Mouse (Mus musculus): ENCODE measurements around the gene Ptpru. TPM values are rescaled to one million over a fixed set of nuclear protein-coding genes. Genes with fewer than 3 reads are reported as not detected.

Ptpru gene
- polyA plus RNA-seq, 1 experiment from 2014 or later, result 20.8 TPM

DNA sequence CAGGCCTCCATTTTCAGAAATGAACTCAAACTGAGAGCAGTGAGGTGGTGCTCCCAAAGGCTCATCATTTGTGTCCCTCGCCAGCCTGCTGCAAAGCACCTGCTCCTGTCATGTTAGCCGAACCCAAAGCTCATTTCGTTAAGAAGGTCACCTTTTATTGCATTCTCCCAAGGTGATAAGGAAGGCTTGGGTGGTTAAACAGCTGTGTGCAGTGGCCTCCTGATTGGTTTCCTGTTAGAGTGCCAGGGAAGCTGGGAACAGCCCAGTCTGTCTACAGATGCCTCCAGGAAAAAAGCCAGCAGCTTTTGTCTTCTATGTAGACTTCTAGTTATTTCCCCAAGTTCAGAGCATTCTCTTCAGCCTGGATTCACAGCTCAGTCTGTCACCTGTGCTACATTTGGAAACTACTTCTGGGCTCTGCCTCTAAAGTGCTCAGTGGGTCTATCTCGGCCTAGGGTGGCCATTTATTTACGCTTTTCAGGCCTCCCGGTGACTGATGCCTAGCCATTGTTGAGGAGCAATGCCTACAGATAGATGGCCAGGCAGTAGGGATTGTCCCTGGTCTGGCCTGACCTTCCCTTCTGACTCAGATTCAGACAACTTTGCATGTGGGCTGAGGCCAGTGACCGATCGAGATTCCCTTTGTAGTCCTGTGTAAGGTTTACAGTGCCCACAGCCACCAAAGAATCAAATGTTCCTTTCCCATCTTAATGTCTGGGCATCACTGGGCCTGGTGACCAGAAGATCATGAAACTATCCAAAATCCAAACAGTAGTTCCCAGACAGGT is 8.1 kb upstream of the Ptpru start:
- no peak overlapping the region for H3K27ac ChIP-seq (replicated peaks; ENCODE audit: low read depth, low read length)
- H3K4me1 ChIP-seq (ENCODE audit: control insufficient read depth, insufficient read depth, low read length), result peaks cover 6% of the 10 kb centered on the region; the same call in 1 of the 2 replicates
- H3K9ac ChIP-seq (replicated peaks; ENCODE audit: low read length), result no peak overlapping the region
- H3K36me3 ChIP-seq (ENCODE audit: control insufficient read depth, insufficient read depth, low read length), result no peaks in the 10 kb centered on the region
- DNase-seq (no peak), ATAC-seq (ENCODE audit: low FRiP score, low TSS enrichment) (no peak)
- no peaks in the 10 kb centered on the region for H3K9me3 ChIP-seq (ENCODE audit: control insufficient read depth, low read length)
- H3K4me2 ChIP-seq (ENCODE audit: low read length), result no peak overlapping the region
- no peak overlapping the region for H3K4me3 ChIP-seq (replicated peaks; ENCODE audit: low read depth, low read length)
- no peaks in the 10 kb centered on the region for H3K27me3 ChIP-seq (ENCODE audit: control insufficient read depth, insufficient read depth, low read length)
- WGBS, result 86% methylated on average over 8 of the region's 8 CpGs

DNA sequence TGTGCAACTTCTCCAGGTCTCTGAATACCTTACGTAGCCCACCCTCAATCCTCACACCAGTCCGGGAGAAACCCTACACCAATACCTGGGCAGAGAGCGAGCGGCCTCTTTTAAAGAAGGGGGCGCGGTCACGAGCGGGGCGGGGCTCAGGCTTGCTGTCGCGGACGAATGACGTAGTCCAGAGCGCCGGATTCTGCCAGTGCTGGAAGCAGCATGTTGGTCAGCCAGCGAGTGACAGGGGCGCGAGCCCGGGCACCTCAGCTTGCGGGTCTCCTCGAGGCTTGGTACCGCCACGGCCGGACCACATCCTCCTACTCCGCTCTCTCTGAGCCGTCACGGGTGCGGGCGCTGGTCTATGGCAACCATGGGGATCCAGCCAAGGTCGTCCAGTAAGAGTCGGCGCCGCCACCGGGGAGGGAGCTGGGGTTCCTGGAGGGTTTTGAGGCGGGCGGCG is 5.2 kb upstream of the Ptpru start, which contains the start of gene Mecr:
Mecr (plus strand) TSS at position 181 of the 454 bp plus-strand sequence.
- H3K4me3 ChIP-seq (replicated peaks; ENCODE audit: low read depth, low read length), result peak within 1 kb of the TSS; percentile 77
- ATAC-seq (ENCODE audit: low FRiP score, low TSS enrichment), result peak; percentile 87
- no peaks in the 10 kb centered on the region for H3K36me3 ChIP-seq (ENCODE audit: control insufficient read depth, insufficient read depth, low read length)
- no peaks in the 10 kb centered on the region for H3K9me3 ChIP-seq (ENCODE audit: control insufficient read depth, low read length)
- peaks cover 6% of the 10 kb centered on the region; the same call in 1 of the 2 replicates for H3K4me1 ChIP-seq (ENCODE audit: control insufficient read depth, insufficient read depth, low read length)
- peak within 1 kb of the TSS; percentile 65 for H3K9ac ChIP-seq (replicated peaks; ENCODE audit: low read length)
- WGBS, result under 1% methylated on average over 37 of the region's 37 CpGs
- no peak within 1 kb of the TSS for H3K27ac ChIP-seq (replicated peaks; ENCODE audit: low read depth, low read length)
- H3K27me3 ChIP-seq (ENCODE audit: control insufficient read depth, insufficient read depth, low read length), result no peaks in the 10 kb centered on the region; the same call in 1 of the 2 replicates
- H3K4me2 ChIP-seq (ENCODE audit: low read length), result peak within 1 kb of the TSS; percentile 92
- peak; percentile 97 for DNase-seq

DNA sequence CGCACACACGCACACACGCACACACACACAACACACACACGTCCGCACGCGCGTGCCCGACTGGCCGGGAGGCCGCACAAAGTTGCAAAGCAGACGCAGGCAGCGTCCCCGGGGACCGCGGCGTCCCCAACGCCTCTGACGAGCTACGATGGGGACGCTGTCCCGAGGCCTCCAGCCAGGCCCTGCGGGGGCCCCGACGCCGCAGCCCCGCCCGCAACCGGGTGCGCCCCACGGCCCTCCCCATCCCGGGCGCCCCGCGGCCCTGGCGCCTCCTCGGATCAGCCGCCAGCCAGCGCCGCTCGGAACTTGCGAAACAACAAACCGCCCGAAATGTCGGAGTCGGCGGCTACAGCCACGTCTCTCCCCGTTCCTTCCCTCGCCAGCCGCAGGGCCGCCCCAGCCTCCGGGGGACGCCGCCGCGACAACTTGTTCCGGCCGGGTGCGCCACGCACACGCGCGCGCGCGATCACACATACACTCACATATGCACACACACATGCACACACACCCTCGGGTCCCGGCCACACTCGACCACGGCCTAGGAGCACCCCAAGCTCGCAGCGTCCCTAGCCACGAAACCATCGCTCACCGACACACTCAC is 1.1 kb downstream of the Ptpru start:
- Histone ChIP-seq H3K4me2 (ENCODE audit: low read length) (peak overlapping the region; percentile 99), H3K9me3 (ENCODE audit: control insufficient read depth, low read length) (no peaks in the 10 kb centered on the region), H3K4me1 (ENCODE audit: control insufficient read depth, insufficient read depth, low read length) (peaks cover 11% of the 10 kb centered on the region; the same call in 1 of the 2 replicates), H3K27ac (replicated peaks; ENCODE audit: low read depth, low read length) (no peak overlapping the region), H3K27me3 (ENCODE audit: control insufficient read depth, insufficient read depth, low read length) (peaks cover 22% of the 10 kb centered on the region), H3K4me3 (replicated peaks; ENCODE audit: low read depth, low read length) (peak overlapping the region; percentile 59), H3K9ac (replicated peaks; ENCODE audit: low read length) (peak overlapping the region; percentile 68), H3K36me3 (ENCODE audit: control insufficient read depth, insufficient read depth, low read length) (no peaks in the 10 kb centered on the region)
- peak; percentile 28; the same call in 1 of the 2 replicates for ATAC-seq (ENCODE audit: low FRiP score, low TSS enrichment)
- peak; percentile 73 for DNase-seq
- under 1% methylated on average over 74 of the region's 76 CpGs for WGBS

DNA sequence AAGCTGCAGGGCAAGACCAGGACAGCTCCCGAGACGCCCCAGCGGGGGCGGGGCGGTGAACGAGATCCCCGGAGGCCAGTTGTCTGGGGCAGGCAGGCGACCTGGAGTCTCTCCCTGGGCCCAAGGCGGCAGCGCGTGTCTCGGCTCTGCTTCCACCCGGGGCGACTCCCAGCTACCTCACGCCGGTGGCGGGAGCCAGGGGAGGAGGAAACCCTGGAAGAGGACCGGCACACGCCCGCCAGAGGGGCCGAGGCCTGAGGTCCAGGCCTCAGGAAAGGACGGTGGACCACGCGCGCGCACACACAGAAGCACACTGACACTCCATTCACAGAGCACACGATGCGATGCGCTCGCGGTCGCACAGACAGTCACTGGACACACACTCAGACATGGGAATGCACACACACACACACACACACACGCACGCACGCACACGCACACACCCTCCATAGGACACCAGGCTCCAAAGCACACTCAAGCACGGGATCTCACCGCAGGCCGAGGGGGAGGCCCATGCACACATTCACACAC is 1.7 kb downstream of the Ptpru start:
- DNase-seq (peak; percentile 53), ATAC-seq (ENCODE audit: low FRiP score, low TSS enrichment) (no peak)
- H3K4me2 ChIP-seq (ENCODE audit: low read length), result peak overlapping the region; percentile 99
- WGBS, result under 1% methylated on average over 39 of the region's 39 CpGs
- peak overlapping the region; percentile 59 for H3K4me3 ChIP-seq (replicated peaks; ENCODE audit: low read depth, low read length)
- peak overlapping the region; percentile 68 for H3K9ac ChIP-seq (replicated peaks; ENCODE audit: low read length)
- H3K9me3 ChIP-seq (ENCODE audit: control insufficient read depth, low read length), result no peaks in the 10 kb centered on the region
- H3K27me3 ChIP-seq (ENCODE audit: control insufficient read depth, insufficient read depth, low read length), result peaks cover 22% of the 10 kb centered on the region
- no peak overlapping the region for H3K27ac ChIP-seq (replicated peaks; ENCODE audit: low read depth, low read length)
- H3K36me3 ChIP-seq (ENCODE audit: control insufficient read depth, insufficient read depth, low read length), result no peaks in the 10 kb centered on the region
- H3K4me1 ChIP-seq (ENCODE audit: control insufficient read depth, insufficient read depth, low read length), result peaks cover 11% of the 10 kb centered on the region; the same call in 1 of the 2 replicates

DNA sequence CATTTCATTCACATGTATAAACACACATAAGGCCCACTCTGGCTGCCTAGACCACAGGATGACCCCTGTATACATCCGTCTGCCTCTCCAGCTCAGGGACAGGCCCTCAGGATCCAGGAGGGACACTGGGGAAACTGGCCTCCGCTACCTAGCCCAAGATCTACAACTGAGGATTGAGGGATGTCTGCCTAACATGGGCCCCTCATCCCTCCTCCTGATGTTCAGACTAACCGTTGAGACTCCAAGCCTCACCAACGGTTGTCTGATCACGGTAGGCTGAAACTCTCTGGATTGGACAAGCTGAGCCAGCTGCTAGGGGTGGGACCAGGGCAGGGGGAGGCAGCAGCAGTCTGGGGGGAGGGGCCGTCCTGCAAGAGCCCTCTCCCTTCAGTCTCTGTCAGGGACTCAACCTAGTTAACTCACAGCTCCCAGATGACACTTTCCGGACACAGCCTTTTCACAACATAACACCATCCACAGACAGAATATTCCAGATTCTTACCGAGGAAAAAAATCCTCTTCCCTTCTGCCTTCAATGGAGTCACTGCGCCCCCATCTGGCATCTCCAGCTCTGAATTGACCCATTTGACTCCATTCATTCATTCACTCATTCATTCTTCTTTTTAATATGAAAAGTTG is 4.0 kb downstream of the Ptpru start:
- DNase-seq, result peak; percentile 70

DNA sequence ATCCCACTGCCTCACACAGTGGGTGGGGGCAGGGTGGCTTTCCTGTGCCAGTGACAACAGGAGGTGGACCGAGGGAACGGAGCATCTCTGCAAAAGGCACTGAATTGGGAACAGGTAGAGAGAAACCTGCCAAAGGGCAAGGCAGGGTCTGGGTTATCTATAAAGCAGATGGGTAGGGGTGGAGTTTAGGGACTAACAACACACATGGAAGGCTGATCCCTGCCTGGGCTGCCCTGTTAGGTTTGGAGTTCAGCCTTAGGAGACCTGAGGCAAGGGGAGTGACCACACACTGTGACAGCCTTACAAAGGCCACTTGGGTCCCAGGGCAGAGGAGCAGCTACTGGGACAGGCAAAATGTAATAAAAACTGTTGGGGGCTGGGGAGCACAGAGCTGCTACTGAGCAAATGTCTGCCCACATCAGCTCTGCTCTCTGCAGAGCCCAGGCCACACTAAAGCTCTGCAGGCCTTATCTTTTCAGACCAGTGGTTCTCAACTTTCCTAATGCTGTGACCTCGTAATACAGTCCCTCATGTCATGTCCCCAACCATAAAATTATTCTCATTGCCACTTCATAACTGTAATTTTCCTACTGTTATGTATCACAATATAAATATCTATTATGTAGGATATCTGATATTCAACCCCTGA is 5.2 kb downstream of the Ptpru start:
- Histone ChIP-seq H3K9ac (replicated peaks; ENCODE audit: low read length) (no peak overlapping the region), H3K4me2 (ENCODE audit: low read length) (no peak overlapping the region), H3K36me3 (ENCODE audit: control insufficient read depth, insufficient read depth, low read length) (no peaks in the 10 kb centered on the region), H3K9me3 (ENCODE audit: control insufficient read depth, low read length) (no peaks in the 10 kb centered on the region), H3K27me3 (ENCODE audit: control insufficient read depth, insufficient read depth, low read length) (peaks cover 22% of the 10 kb centered on the region), H3K27ac (replicated peaks; ENCODE audit: low read depth, low read length) (no peak overlapping the region), H3K4me1 (ENCODE audit: control insufficient read depth, insufficient read depth, low read length) (peaks cover 11% of the 10 kb centered on the region; the same call in 1 of the 2 replicates), H3K4me3 (replicated peaks; ENCODE audit: low read depth, low read length) (no peak overlapping the region)
- no peak for DNase-seq
- ATAC-seq (ENCODE audit: low FRiP score, low TSS enrichment), result no peak
- WGBS, result 78% methylated on average over 3 of the region's 3 CpGs

More for the DNA sequence above, 4.0 kb downstream of the Ptpru start:
- H3K4me2 ChIP-seq (ENCODE audit: low read length), result no peak overlapping the region
- H3K9me3 ChIP-seq (ENCODE audit: control insufficient read depth, low read length), result no peaks in the 10 kb centered on the region
- WGBS, result 25% methylated on average over 9 of the region's 9 CpGs
- no peaks in the 10 kb centered on the region for H3K36me3 ChIP-seq (ENCODE audit: control insufficient read depth, insufficient read depth, low read length)
- H3K4me3 ChIP-seq (replicated peaks; ENCODE audit: low read depth, low read length), result no peak overlapping the region
- no peak for ATAC-seq (ENCODE audit: low FRiP score, low TSS enrichment)
- H3K9ac ChIP-seq (replicated peaks; ENCODE audit: low read length), result no peak overlapping the region
- peaks cover 22% of the 10 kb centered on the region for H3K27me3 ChIP-seq (ENCODE audit: control insufficient read depth, insufficient read depth, low read length)
- peaks cover 11% of the 10 kb centered on the region; the same call in 1 of the 2 replicates for H3K4me1 ChIP-seq (ENCODE audit: control insufficient read depth, insufficient read depth, low read length)
- no peak overlapping the region for H3K27ac ChIP-seq (replicated peaks; ENCODE audit: low read depth, low read length)

DNA sequence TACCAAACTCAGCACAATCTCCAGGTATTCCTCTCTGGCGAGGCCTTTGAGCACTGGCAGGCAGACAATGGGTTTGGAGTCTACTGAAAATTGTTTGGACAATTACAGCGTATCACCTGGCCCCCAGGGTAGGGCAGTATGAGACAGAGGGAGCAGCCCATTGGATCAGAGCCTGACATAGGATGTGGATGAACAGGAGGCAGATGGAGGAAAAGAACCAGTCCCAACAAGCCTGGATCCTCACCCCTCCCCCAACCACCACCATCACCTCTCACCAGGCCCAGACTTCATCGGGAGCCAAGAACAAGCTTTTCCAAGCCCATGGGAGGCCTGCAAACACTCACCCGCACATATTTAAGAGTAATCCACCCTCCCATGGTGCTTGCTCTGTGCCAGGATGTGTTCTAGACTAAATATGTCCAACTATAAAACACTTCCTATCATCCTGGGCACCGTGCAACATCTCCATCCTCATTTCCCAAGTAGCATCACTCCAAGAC is 6.5 kb downstream of the Ptpru start:
- Histone ChIP-seq H3K4me1 (ENCODE audit: control insufficient read depth, insufficient read depth, low read length) (peaks cover 18% of the 10 kb centered on the region), H3K9ac (replicated peaks; ENCODE audit: low read length) (no peak overlapping the region), H3K27ac (replicated peaks; ENCODE audit: low read depth, low read length) (no peak overlapping the region), H3K4me3 (replicated peaks; ENCODE audit: low read depth, low read length) (no peak overlapping the region), H3K27me3 (ENCODE audit: control insufficient read depth, insufficient read depth, low read length) (peaks cover 16% of the 10 kb centered on the region), H3K4me2 (ENCODE audit: low read length) (no peak overlapping the region), H3K9me3 (ENCODE audit: control insufficient read depth, low read length) (no peaks in the 10 kb centered on the region), H3K36me3 (ENCODE audit: control insufficient read depth, insufficient read depth, low read length) (no peaks in the 10 kb centered on the region)
- ATAC-seq (ENCODE audit: low FRiP score, low TSS enrichment) (no peak), DNase-seq (no peak)
- 84% methylated on average over 5 of the region's 5 CpGs for WGBS

DNA sequence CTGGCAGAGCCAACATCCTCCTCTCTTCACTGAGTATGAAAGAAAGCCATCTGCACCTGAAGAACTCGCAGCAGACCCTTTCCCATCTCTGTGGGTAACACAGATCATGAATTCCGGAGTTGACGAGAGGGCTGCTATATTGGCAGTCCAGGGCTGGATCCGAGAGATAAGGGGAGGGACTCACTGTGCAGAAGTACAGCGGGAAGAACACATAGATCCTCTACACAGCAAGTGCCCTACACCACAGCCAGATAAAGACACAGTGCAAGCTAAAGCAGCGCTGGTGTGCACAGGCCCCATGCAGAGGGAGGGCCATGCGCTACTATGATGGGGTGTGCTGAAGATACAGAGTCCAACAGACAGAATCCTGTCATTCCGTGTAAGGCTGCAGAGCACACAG is 9.0 kb downstream of the Ptpru start:
- Histone ChIP-seq H3K4me3 (replicated peaks; ENCODE audit: low read depth, low read length) (no peak overlapping the region), H3K36me3 (ENCODE audit: control insufficient read depth, insufficient read depth, low read length) (no peaks in the 10 kb centered on the region), H3K4me1 (ENCODE audit: control insufficient read depth, insufficient read depth, low read length) (peaks cover 13% of the 10 kb centered on the region), H3K9me3 (ENCODE audit: control insufficient read depth, low read length) (no peaks in the 10 kb centered on the region), H3K27me3 (ENCODE audit: control insufficient read depth, insufficient read depth, low read length) (no peaks in the 10 kb centered on the region), H3K27ac (replicated peaks; ENCODE audit: low read depth, low read length) (no peak overlapping the region), H3K4me2 (ENCODE audit: low read length) (no peak overlapping the region), H3K9ac (replicated peaks; ENCODE audit: low read length) (no peak overlapping the region)
- no peak for ATAC-seq (ENCODE audit: low FRiP score, low TSS enrichment)
- WGBS, result 76% methylated on average over 8 of the region's 8 CpGs
- DNase-seq, result no peak

Measured in midbrain, embryonic 14.5 days (tissue).